Mouse (Mus musculus) forebrain, postnatal 0 days (tissue): ENCODE results near the gene Actl6b. TPM values are rescaled to one million over a fixed set of nuclear protein-coding genes. Genes with fewer than 3 reads are reported as not detected.
A peak's percentile ranks its signal among the peaks of the same experiment; 100 is the strongest.

Experiments
- ATAC-seq: fragments of 200-750 bp; cut with Nextera tagmentation; 2 replicates; pipeline ENCODE4 v1.8.0; 2017; ENCODE audit warnings: mild to moderate bottlenecking, moderate library complexity
- DNase-seq: peaks from one replicate; pipeline ENCODE4 v3.0.0-alpha.2; 2015
- H3K27ac ChIP-seq: fragments of 300-500 bp; sonication (generic); 2 replicates; pipeline ENCODE4 v1.5.1; 2014; ENCODE audit warnings: low read depth, mild to moderate bottlenecking, antibody characterized with exemption, low read length, moderate library complexity, mixed read lengths
- H3K27me3 ChIP-seq: fragments of 300-500 bp; sonication (generic); 2 replicates; pipeline ENCODE4 v1.6.1; 2014; ENCODE audit warnings: mild to moderate bottlenecking, low read length, mixed read lengths; ENCODE audit not compliant: insufficient read depth
- H3K36me3 ChIP-seq: fragments of 300-500 bp; sonication (generic); 2 replicates; pipeline ENCODE4 v1.6.1; 2014; ENCODE audit warnings: mild to moderate bottlenecking, moderate library complexity; ENCODE audit not compliant: insufficient read depth
- H3K4me1 ChIP-seq: fragments of 300-500 bp; sonication (generic); 2 replicates; pipeline ENCODE4 v1.6.1; 2014; ENCODE audit warnings: antibody characterized with exemption; ENCODE audit not compliant: insufficient read depth
- H3K4me2 ChIP-seq: fragments of 300-500 bp; sonication (generic); 2 replicates; pipeline ENCODE4 v1.6.1; 2014; ENCODE audit warnings: low read depth, mild to moderate bottlenecking, moderate library complexity
- H3K4me3 ChIP-seq: fragments of 300-500 bp; sonication (generic); 2 replicates; pipeline ENCODE4 v1.5.1; 2014; ENCODE audit warnings: low read depth, low read length, mixed read lengths
- H3K9ac ChIP-seq: fragments of 300-500 bp; sonication (generic); 2 replicates; pipeline ENCODE4 v1.6.1; 2014; ENCODE audit warnings: mild to moderate bottlenecking
- H3K9me3 ChIP-seq: fragments of 300-500 bp; sonication (generic); 2 replicates; pipeline ENCODE4 v1.6.1; 2016; ENCODE audit warnings: low read length
- CTCF ChIP-seq: sonication (generic); IDR thresholded peaks from 2 replicates; pipeline ENCODE4 v1.5.1; 2016; ENCODE audit warnings: antibody characterized with exemption, control low read depth, low read depth
- WGBS: fragments of 180-500 bp; shearing (Covaris S2); extraction: QIAGEN DNeasy Blood & Tissue Kit; methylation state at CpG from one replicate; pipeline ENCODE4 v1.1.7; 2014; 5-methylcytosine and 5-hydroxymethylcytosine counted together
- polyA plus RNA-seq: library from polyadenylated mRNA; unstranded; fragments of >200 nt; fragmentation: Nextera tagmentation; extraction: Ambion mirVana; gene quantifications from 2 replicates; pipeline ENCODE4 v1.2.1, GENCODE M21; 2015
- total RNA-seq: library from RNA; depleted of rRNA; stranded (reverse); fragments of >200 nt; gene quantifications from 2 replicates; pipeline ENCODE4 v1.2.3, GENCODE M21; 2014

The Actl6b gene
- total and polyA plus RNA-seq, 2 experiments from 2014 or later: 254 to 281 TPM

- DNase-seq (no peak), ATAC-seq (peak; percentile 45)
- H3K9me3 ChIP-seq: no peaks in the 10 kb centered on the region
- WGBS: 48% methylated on average over 5 of the region's 5 CpGs
- no peak overlapping the region for H3K4me2 ChIP-seq
- H3K27me3 ChIP-seq: no peaks in the 10 kb centered on the region
- no peak overlapping the region for H3K4me3 ChIP-seq
- peaks cover 4% of the 10 kb centered on the region; the same call in 1 of the 2 replicates for H3K4me1 ChIP-seq
- no peak overlapping the region for H3K9ac ChIP-seq
- H3K36me3 ChIP-seq: no peaks in the 10 kb centered on the region
- no peak overlapping the region for H3K27ac ChIP-seq
- TF ChIP-seq CTCF: no peak
Observed at GRCm38 (mm10) chr5:137541768-137542540, 11.4 kb upstream of the Actl6b start.

- 67% methylated on average over 6 of the region's 6 CpGs for WGBS
- H3K9ac ChIP-seq: no peak overlapping the region
- DNase-seq: no peak
- H3K27me3 ChIP-seq: no peaks in the 10 kb centered on the region
- H3K27ac ChIP-seq: no peak overlapping the region
- H3K4me3 ChIP-seq: no peak overlapping the region
- H3K4me2 ChIP-seq: no peak overlapping the region
- ATAC-seq: no peak
- H3K36me3 ChIP-seq: no peaks in the 10 kb centered on the region
- H3K4me1 ChIP-seq: no peaks in the 10 kb centered on the region
- H3K9me3 ChIP-seq: no peaks in the 10 kb centered on the region
- no peak for TF ChIP-seq CTCF
Observed at GRCm38 (mm10) chr5:137544926-137545325, 8.4 kb upstream of the Actl6b start.

- H3K9ac ChIP-seq: no peak overlapping the region
- no peak overlapping the region for H3K4me3 ChIP-seq
- H3K27ac ChIP-seq: no peak overlapping the region
- H3K9me3 ChIP-seq: no peaks in the 10 kb centered on the region
- no peaks in the 10 kb centered on the region for H3K36me3 ChIP-seq
- ATAC-seq (no peak), DNase-seq (no peak)
- H3K27me3 ChIP-seq: no peaks in the 10 kb centered on the region
- WGBS: 73% methylated on average over 4 of the region's 4 CpGs
- no peaks in the 10 kb centered on the region for H3K4me1 ChIP-seq
- no peak for TF ChIP-seq CTCF
- H3K4me2 ChIP-seq: no peak overlapping the region
Observed at GRCm38 (mm10) chr5:137545596-137545995, 7.7 kb upstream of the Actl6b start.

GRCm38 (mm10) chr5:137549840-137550239 is 3.5 kb upstream of the Actl6b start:
- Histone ChIP-seq H3K4me2 (no peak overlapping the region), H3K9ac (no peak overlapping the region), H3K27ac (no peak overlapping the region), H3K27me3 (no peaks in the 10 kb centered on the region), H3K36me3 (no peaks in the 10 kb centered on the region), H3K4me3 (no peak overlapping the region), H3K4me1 (peaks cover 6% of the 10 kb centered on the region; the same call in 1 of the 2 replicates), H3K9me3 (no peaks in the 10 kb centered on the region)
- ATAC-seq: no peak
- WGBS: 86% methylated on average over 2 of the region's 2 CpGs
- no peak for TF ChIP-seq CTCF
- no peak for DNase-seq

GRCm38 (mm10) chr5:137551119-137551518 is 2.2 kb upstream of the Actl6b start:
- H3K27me3 ChIP-seq: no peaks in the 10 kb centered on the region
- WGBS: 74% methylated on average over 5 of the region's 5 CpGs
- no peak for DNase-seq

GRCm38 (mm10) chr5:137553000-137553399 is 317 bp upstream of the Actl6b start:
- Histone ChIP-seq H3K9ac (peak overlapping the region; percentile 81), H3K4me3 (peak overlapping the region; percentile 72), H3K27ac (peak overlapping the region; percentile 73), H3K27me3 (no peaks in the 10 kb centered on the region), H3K4me2 (peak overlapping the region; percentile 73), H3K36me3 (no peaks in the 10 kb centered on the region), H3K9me3 (no peaks in the 10 kb centered on the region), H3K4me1 (peaks cover 8% of the 10 kb centered on the region; the same call in 1 of the 2 replicates)
- TF ChIP-seq CTCF: no peak
- 23% methylated on average over 6 of the region's 6 CpGs for WGBS
- DNase-seq (no peak), ATAC-seq (peak; percentile 28; the same call in 1 of the 2 replicates)

More at GRCm38 (mm10) chr5:137551119-137551518, 2.2 kb upstream of the Actl6b start:
- peak; percentile 52 for TF ChIP-seq CTCF
- H3K4me1 ChIP-seq: peaks cover 8% of the 10 kb centered on the region; the same call in 1 of the 2 replicates
- no peak for ATAC-seq
- no peaks in the 10 kb centered on the region for H3K36me3 ChIP-seq
- no peak overlapping the region for H3K4me3 ChIP-seq
- H3K27ac ChIP-seq: no peak overlapping the region
- no peaks in the 10 kb centered on the region for H3K9me3 ChIP-seq
- H3K4me2 ChIP-seq: no peak overlapping the region
- H3K9ac ChIP-seq: no peak overlapping the region

- H3K36me3 ChIP-seq: no peaks in the 10 kb centered on the region
- no peaks in the 10 kb centered on the region for H3K9me3 ChIP-seq
- no peak for TF ChIP-seq CTCF
- H3K4me1 ChIP-seq: peaks cover 8% of the 10 kb centered on the region; the same call in 1 of the 2 replicates
- H3K27me3 ChIP-seq: no peaks in the 10 kb centered on the region
- peak overlapping the region; percentile 73 for H3K4me2 ChIP-seq
- WGBS: 50% methylated on average over 11 of the region's 11 CpGs
- ATAC-seq (peak; percentile 23), DNase-seq (no peak)
- H3K9ac ChIP-seq: peak overlapping the region; percentile 81
- H3K27ac ChIP-seq: peak overlapping the region; percentile 73; the same call in 1 of the 2 replicates
- peak overlapping the region; percentile 72 for H3K4me3 ChIP-seq
Observed at GRCm38 (mm10) chr5:137553898-137554297, 581 bp downstream of the Actl6b start.
